Mouse (Mus musculus): ENCODE data around the gene Lrch3. TPM values are rescaled to one million over a fixed set of nuclear protein-coding genes. Genes with fewer than 3 reads are reported as not detected.

Gene Lrch3
- polyA plus RNA-seq, 1 experiment = 52.7 TPM

DNA sequence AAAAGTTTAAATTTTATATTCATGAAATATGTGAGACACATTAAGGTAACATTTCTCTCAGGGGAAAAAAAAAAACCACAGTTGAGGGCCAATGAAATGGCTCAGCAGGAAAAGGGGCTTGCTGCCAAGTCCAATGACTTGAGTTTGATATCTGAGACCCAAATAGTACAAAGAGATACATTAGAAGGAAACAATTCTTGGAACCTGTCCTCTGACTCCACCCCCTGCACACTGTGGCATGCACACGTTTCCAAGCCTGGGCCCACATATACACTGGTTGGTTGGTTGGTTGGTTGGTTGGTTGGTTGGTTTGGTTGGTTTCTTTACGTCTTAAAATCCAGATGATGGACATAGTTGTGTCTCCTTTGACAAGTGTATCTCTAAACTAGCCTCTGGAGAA lies 102.1 kb downstream of the Lrch3 start:
- TF ChIP-seq POLR2A (IDR thresholded peaks at IDR 0.05; ENCODE audit: low read depth, low read length) (no peak), CTCF (IDR thresholded peaks at IDR 0.05; ENCODE audit: borderline replicate concordance, insufficient read depth, low read length) (no peak)
- Histone ChIP-seq H3K4me3 (ENCODE audit: insufficient read depth, low read length) (no peak overlapping the region), H3K4me1 (ENCODE audit: control insufficient read depth, insufficient read depth, low read length) (no peaks in the 10 kb centered on the region), H3K27ac (ENCODE audit: insufficient read depth, low read length) (no peak overlapping the region)

DNA sequence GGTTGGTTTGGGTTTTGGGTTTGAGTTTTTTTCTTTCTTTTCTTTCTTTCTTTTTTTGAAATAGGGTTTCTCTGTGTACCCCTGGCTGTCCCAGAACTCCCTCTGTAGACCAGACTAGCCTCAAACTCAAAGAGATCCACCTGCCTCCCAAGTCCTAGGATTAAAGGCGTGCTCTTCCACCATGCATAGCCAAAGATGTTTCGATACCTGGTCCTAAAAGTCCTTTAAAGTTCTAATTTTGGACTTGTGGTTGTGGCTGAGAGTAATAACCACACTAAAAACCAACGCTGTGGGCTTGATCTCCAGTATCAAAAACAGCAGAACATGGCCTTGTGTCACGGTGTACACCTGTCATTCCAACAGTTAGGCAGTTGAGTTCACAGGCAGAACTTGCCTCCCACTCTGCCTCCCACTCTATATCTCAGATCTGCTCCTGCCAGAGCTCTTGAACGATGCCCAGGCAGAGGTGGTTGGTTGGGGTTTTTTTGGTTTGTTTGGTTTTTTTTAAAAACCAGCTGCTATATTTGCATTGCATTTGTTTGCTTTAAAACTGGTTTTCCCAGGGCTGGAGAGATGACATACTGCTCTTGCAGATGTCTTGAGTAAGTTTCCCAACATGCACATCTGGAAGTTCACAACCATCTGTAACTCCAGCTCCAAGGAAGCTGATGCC lies 103.9 kb downstream of the Lrch3 start:
- TF ChIP-seq CTCF (IDR thresholded peaks at IDR 0.05; ENCODE audit: borderline replicate concordance, insufficient read depth, low read length) (no peak), POLR2A (IDR thresholded peaks at IDR 0.05; ENCODE audit: low read depth, low read length) (no peak)

DNA sequence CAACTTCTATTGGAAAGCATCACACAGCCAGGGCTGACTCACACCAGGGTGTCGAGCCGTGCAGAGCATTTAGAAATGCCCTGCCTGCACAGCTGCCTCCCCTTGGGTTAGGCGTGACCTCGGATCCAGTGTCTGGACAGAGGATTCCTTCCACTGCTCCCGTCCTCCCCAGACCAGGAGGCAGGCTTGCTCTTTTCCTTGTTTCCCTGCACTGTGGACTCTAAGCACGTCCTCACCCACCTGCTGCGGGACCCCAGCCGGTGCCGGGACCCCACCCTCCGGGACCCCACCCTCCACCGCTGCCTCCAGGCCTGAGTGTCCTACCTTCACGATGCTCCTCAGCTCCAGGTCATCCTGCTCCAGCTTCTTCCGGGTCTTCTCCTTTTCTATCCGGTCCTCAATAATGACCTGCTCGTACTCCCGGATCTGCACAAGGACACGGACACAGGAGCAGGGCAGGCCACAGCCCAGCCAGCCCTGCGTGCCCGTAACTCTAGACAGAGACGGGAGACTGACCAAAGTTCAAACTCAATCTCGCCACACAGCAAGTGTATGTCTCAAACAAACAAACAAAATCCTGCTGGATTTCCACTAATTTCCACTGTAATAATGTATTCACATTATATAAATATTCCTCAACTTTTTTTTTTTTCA lies 105.3 kb downstream of the Lrch3 start:
- Histone ChIP-seq H3K27ac (ENCODE audit: insufficient read depth, low read length) (no peak overlapping the region), H3K4me1 (ENCODE audit: control insufficient read depth, insufficient read depth, low read length) (no peaks in the 10 kb centered on the region), H3K4me3 (ENCODE audit: insufficient read depth, low read length) (no peak overlapping the region)
- TF ChIP-seq CTCF (IDR thresholded peaks at IDR 0.05; ENCODE audit: borderline replicate concordance, insufficient read depth, low read length) = no peak
- TF ChIP-seq POLR2A (IDR thresholded peaks at IDR 0.05; ENCODE audit: low read depth, low read length) = no peak

More for the DNA sequence above, 103.9 kb downstream of the Lrch3 start:
- H3K4me1 ChIP-seq (ENCODE audit: control insufficient read depth, insufficient read depth, low read length) = no peaks in the 10 kb centered on the region
- H3K27ac ChIP-seq (ENCODE audit: insufficient read depth, low read length) = no peak overlapping the region
- no peak overlapping the region for H3K4me3 ChIP-seq (ENCODE audit: insufficient read depth, low read length)

DNA sequence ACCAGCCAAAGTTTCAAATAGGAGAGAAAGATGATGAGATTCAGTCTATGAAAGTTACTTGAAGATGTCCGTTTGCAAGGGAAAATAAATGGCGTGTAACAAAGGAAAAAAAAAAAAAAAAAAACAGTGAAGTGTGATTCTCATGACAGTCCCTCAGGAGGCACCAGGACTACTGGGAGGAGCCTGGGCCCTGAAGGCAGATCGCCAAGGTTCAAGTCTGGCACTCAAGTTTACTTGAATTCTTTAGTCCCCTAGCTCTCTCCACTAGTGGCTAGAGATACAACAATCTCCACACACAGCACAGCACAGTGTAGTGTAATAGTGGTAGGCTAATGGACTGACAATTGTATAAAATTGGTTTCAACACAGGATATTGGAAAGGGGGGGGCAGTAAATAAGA lies 107.5 kb downstream of the Lrch3 start:
- Histone ChIP-seq H3K27ac (ENCODE audit: insufficient read depth, low read length) (no peak overlapping the region), H3K4me3 (ENCODE audit: insufficient read depth, low read length) (no peak overlapping the region), H3K4me1 (ENCODE audit: control insufficient read depth, insufficient read depth, low read length) (no peaks in the 10 kb centered on the region)
- no peak for TF ChIP-seq CTCF (IDR thresholded peaks at IDR 0.05; ENCODE audit: borderline replicate concordance, insufficient read depth, low read length)
- TF ChIP-seq POLR2A (IDR thresholded peaks at IDR 0.05; ENCODE audit: low read depth, low read length) = no peak

DNA sequence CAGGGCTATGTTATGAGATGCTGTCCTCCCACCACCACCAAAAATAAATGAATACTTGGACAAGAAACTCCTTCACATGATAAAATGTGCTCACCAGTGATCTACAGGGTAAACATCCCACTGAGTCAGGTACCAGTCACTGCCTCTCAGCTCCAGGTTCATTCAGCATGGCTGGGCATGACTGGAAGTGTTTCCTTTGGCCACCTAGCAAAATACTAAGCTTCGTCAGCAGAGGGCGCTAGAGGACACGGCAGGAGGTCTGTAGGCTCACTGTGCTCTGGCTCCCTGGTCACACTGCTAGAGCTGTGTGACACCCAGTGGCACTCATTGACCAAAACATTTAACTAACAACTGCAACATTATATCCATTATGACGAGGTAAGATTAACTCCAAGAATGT lies 109.8 kb downstream of the Lrch3 start:
- Histone ChIP-seq H3K4me3 (ENCODE audit: insufficient read depth, low read length) (no peak overlapping the region), H3K27ac (ENCODE audit: insufficient read depth, low read length) (no peak overlapping the region), H3K4me1 (ENCODE audit: control insufficient read depth, insufficient read depth, low read length) (no peaks in the 10 kb centered on the region)
- TF ChIP-seq CTCF (IDR thresholded peaks at IDR 0.05; ENCODE audit: borderline replicate concordance, insufficient read depth, low read length) (peak; percentile 95), POLR2A (IDR thresholded peaks at IDR 0.05; ENCODE audit: low read depth, low read length) (no peak)

DNA sequence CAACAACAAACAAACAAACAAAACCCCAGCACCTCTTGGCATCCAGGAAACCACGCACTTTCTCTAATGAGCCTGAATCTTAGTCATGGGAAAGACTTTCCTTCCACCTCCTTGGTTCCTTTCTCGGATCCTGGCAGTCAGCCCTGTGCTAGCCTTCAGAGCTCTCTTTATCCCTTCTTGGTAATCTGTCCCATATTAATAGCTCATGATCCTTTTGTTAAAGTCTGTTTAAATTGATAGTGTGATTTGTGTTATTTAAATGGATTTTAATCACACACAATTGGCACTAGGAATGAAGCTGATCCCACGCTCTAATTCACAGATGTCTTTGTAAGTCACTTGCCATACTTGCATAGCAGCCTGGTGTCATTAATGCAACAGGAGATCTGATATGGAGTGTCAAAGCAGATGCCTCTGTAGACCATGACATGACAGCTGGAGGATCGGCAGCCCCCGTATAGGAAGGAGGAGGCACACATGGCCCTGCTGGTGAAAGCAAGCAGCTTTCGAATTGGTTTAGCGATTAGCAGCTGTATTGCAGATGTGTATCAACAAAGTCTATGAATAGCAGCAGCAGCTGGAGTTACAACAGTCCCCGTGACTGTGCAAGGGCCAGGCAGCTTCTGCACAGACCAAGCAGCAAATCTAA lies 110.7 kb downstream of the Lrch3 start:
- no peak for TF ChIP-seq CTCF (IDR thresholded peaks at IDR 0.05; ENCODE audit: borderline replicate concordance, insufficient read depth, low read length)
- no peak for TF ChIP-seq POLR2A (IDR thresholded peaks at IDR 0.05; ENCODE audit: low read depth, low read length)
- H3K4me1 ChIP-seq (ENCODE audit: control insufficient read depth, insufficient read depth, low read length) = no peaks in the 10 kb centered on the region

DNA sequence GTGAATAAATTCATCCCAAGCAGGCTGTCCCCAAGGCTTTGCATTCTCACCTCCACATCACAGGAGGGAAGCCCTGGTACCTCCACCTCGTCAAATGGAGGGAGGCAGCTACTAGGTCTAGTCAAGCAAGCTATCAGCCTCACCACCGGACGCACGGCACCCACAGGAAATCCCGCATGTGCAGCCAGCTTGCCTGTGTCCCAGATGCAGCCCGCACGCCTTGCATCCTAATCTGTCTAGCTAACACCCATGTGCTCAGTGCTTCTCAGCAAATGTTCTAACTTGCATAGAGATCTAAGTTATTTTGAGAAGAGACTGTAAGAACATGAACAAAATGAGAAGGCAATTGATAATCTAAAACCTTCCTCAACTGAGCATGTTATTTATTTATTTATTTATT lies 112.5 kb downstream of the Lrch3 start:
- no peak overlapping the region for H3K4me3 ChIP-seq (ENCODE audit: insufficient read depth, low read length)
- no peak overlapping the region for H3K27ac ChIP-seq (ENCODE audit: insufficient read depth, low read length)
- no peaks in the 10 kb centered on the region for H3K4me1 ChIP-seq (ENCODE audit: control insufficient read depth, insufficient read depth, low read length)
- TF ChIP-seq CTCF (IDR thresholded peaks at IDR 0.05; ENCODE audit: borderline replicate concordance, insufficient read depth, low read length) = no peak
- no peak for TF ChIP-seq POLR2A (IDR thresholded peaks at IDR 0.05; ENCODE audit: low read depth, low read length)

More for the DNA sequence above, 110.7 kb downstream of the Lrch3 start:
- Histone ChIP-seq H3K4me3 (ENCODE audit: insufficient read depth, low read length) (no peak overlapping the region), H3K27ac (ENCODE audit: insufficient read depth, low read length) (no peak overlapping the region)

DNA sequence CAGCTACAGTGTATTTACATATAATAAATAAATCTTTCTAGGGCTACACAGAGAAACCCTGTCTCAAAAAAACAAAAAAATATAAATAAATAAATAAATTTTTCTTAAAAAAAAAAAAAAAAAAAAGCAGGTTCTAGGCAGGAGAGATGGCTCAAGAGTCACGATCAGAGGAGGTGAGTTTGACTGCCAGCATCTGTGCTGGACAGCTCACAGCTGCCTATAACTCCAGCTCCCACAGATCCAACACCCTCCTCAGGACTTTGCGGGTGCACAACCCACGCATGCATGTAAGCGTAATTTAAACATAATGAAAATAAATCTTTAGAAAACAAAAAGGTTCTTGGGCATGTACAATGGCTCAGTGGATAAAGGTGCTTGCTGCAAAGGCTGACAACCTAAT lies 122.1 kb downstream of the Lrch3 start:
- no peak overlapping the region for H3K4me3 ChIP-seq (ENCODE audit: insufficient read depth, low read length)
- no peak for TF ChIP-seq POLR2A (IDR thresholded peaks at IDR 0.05; ENCODE audit: low read depth, low read length)
- TF ChIP-seq CTCF (IDR thresholded peaks at IDR 0.05; ENCODE audit: borderline replicate concordance, insufficient read depth, low read length) = no peak
- no peaks in the 10 kb centered on the region for H3K4me1 ChIP-seq (ENCODE audit: control insufficient read depth, insufficient read depth, low read length)
- H3K27ac ChIP-seq (ENCODE audit: insufficient read depth, low read length) = no peak overlapping the region

DNA sequence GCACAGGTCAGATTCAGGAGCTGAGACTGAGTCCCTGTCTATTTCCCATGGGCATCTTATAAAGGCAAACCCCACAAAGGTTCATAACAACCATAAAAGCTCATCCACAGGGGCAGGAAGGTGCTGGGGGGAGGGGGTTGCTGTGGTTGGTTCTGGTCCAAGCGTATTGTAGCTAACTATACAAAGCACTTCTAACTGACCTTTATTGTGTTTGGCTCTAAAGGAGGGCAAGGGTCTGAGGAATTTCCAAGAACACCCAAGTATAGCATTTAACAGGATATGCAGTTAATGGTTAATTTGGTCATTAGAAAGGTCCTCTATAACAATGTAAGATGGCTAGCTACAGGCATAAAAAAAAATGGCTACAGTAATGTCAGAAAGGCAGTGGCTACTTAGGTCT lies 128.8 kb downstream of the Lrch3 start:
- H3K4me3 ChIP-seq (ENCODE audit: insufficient read depth, low read length) = no peak overlapping the region

DNA sequence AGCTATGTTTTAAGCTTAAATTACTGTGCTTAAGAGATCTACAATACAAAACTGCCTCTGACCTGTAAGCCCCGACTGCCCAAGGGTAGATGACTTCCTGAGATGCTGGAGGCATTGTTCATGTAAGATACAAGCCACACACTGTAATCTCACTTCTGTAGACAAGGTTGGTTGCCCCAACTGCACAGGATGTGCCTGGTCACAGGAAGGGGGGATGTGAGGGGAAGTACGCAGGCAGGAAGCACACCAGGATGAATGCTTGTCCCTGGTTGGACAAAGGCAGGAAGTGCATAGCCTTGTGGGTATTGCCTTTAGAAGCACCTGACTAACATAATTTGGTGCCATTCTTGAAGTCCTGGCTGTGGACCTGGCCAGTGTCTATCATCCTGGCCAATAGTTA lies 129.4 kb downstream of the Lrch3 start:
- Histone ChIP-seq H3K27ac (ENCODE audit: insufficient read depth, low read length) (no peak overlapping the region), H3K4me3 (ENCODE audit: insufficient read depth, low read length) (no peak overlapping the region), H3K4me1 (ENCODE audit: control insufficient read depth, insufficient read depth, low read length) (no peaks in the 10 kb centered on the region)
- TF ChIP-seq POLR2A (IDR thresholded peaks at IDR 0.05; ENCODE audit: low read depth, low read length) = no peak
- no peak for TF ChIP-seq CTCF (IDR thresholded peaks at IDR 0.05; ENCODE audit: borderline replicate concordance, insufficient read depth, low read length)

More for the DNA sequence above, 128.8 kb downstream of the Lrch3 start:
- TF ChIP-seq CTCF (IDR thresholded peaks at IDR 0.05; ENCODE audit: borderline replicate concordance, insufficient read depth, low read length) (no peak), POLR2A (IDR thresholded peaks at IDR 0.05; ENCODE audit: low read depth, low read length) (no peak)
- Histone ChIP-seq H3K27ac (ENCODE audit: insufficient read depth, low read length) (no peak overlapping the region), H3K4me1 (ENCODE audit: control insufficient read depth, insufficient read depth, low read length) (no peaks in the 10 kb centered on the region)
